ENCODE assay signal across 8 mouse cellular contexts in the genomic region with DNA sequence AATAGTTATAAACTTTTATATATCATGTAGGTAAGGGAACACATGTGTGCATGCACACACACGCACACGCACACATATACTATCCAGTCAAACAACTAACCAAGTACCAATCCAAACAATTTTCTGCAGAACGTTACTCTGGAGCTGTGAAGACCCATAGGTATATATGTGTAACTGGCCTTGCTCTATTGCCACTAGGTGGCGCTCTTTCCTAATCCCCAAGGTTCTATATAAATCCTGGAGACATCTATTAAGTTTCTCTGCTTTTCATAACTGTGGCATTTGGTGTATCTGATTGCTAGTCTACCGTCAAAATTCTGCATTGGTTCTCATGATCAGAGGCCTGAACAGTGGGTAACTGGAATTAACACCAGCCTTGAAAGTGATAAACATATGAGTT. TPM values are rescaled to one million over a fixed set of nuclear protein-coding genes. Genes with fewer than 3 reads are reported as not detected.
DNase-seq lines count a peak whose midpoint lies in the region; ATAC-seq lines count a peak whose summit lies in the region.

No protein-coding gene starts in this region.

- H3K27ac ChIP-seq in intestine, embryonic 14.5 days (ENCODE audit: low read depth) = no peak overlapping the region
- no peak overlapping the region for H3K27ac ChIP-seq in intestine, embryonic 16.5 days (ENCODE audit: low read length)

- H3K9me3 ChIP-seq in intestine, embryonic 14.5 days (ENCODE audit: control insufficient read depth, low read length) = no peaks in the 10 kb centered on the region
- H3K9me3 ChIP-seq in intestine, embryonic 16.5 days (ENCODE audit: control insufficient read depth, low read length) = no peaks in the 10 kb centered on the region

- WGBS in intestine, embryonic 14.5 days = 18% methylated on average over 5 of the region's 5 CpGs
- WGBS in intestine, embryonic 16.5 days = 16% methylated on average over 5 of the region's 5 CpGs

- peak; percentile 69 for DNase-seq in intestine, embryonic 14.5 days (ENCODE audit: low spot score)
- DNase-seq in adrenal gland, adult (ENCODE audit: inconsistent age in 2 of 2, low spot score in 1 of 2) = peak; percentile 29 to 77
- peak; percentile 63 for DNase-seq in heart, postnatal 4 days
- peak; percentile 61 for DNase-seq in layer of hippocampus, adult 9-10 months (ENCODE audit: low spot score)
- peak; percentile 14 to 65 for DNase-seq in spleen, postnatal 4 days (ENCODE audit: low spot score in 2 of 2)

- no peaks in the 10 kb centered on the region for H3K4me1 ChIP-seq in intestine, embryonic 14.5 days (replicated peaks; ENCODE audit: control insufficient read depth, insufficient read depth, low read length)
- no peaks in the 10 kb centered on the region for H3K4me1 ChIP-seq in intestine, embryonic 16.5 days (ENCODE audit: control insufficient read depth, insufficient read depth, low read length)

- no peak overlapping the region for H3K4me2 ChIP-seq in intestine, embryonic 14.5 days (ENCODE audit: low read length)
- H3K4me2 ChIP-seq in intestine, embryonic 16.5 days (ENCODE audit: low read depth, low read length) = no peak overlapping the region

- ATAC-seq in intestine, embryonic 14.5 days (replicated peaks; ENCODE audit: low FRiP score, low TSS enrichment, low read depth) = 0 out of 2 replicates have a peak, but pooled peaks have one; percentile 50
- ATAC-seq in intestine, embryonic 16.5 days = no peak
- ATAC-seq in common myeloid progenitor, adult 5-6 weeks (replicated peaks; ENCODE audit: low read depth, poor library complexity, severe bottlenecking) = peak; percentile 74
- peak; percentile 65 for ATAC-seq in megakaryocyte progenitor cell, adult 5-6 weeks (replicated peaks; ENCODE audit: poor library complexity)

- no peaks in the 10 kb centered on the region for H3K36me3 ChIP-seq in intestine, embryonic 14.5 days (ENCODE audit: control insufficient read depth, insufficient read depth, low read length)
- no peaks in the 10 kb centered on the region for H3K36me3 ChIP-seq in intestine, embryonic 16.5 days (ENCODE audit: control insufficient read depth, insufficient read depth, low read length)

- no peaks in the 10 kb centered on the region for H3K27me3 ChIP-seq in intestine, embryonic 14.5 days (replicated peaks; ENCODE audit: control insufficient read depth, insufficient read depth, low read length)
- no peaks in the 10 kb centered on the region for H3K27me3 ChIP-seq in intestine, embryonic 16.5 days (replicated peaks; ENCODE audit: control insufficient read depth, insufficient read depth, low read length)

- H3K4me3 ChIP-seq in intestine, embryonic 14.5 days (ENCODE audit: low read depth, low read length) = no peak overlapping the region
- no peak overlapping the region for H3K4me3 ChIP-seq in intestine, embryonic 16.5 days (ENCODE audit: low read length)

- H3K9ac ChIP-seq in intestine, embryonic 14.5 days (ENCODE audit: low read length) = no peak overlapping the region
- H3K9ac ChIP-seq in intestine, embryonic 16.5 days (ENCODE audit: low read depth, low read length) = no peak overlapping the region

RNA-seq across cellular contexts. Expression of a gene that starts 14.4 kb away (rescaled TPM):
- 35.9 and 40.5 TPM in 2 replicates for polyA plus RNA-seq in intestine, embryonic 14.5 days (2014; fragmentation: Nextera tagmentation; extraction: Ambion mirVana)
- 19.3 and 22.1 TPM in 2 replicates for polyA plus RNA-seq in intestine, embryonic 16.5 days (2015; fragmentation: Nextera tagmentation; extraction: Ambion mirVana)
- 2.3 TPM in 1 of 2 replicates, not detected in the other for total RNA-seq in common myeloid progenitor, adult 5-6 weeks (2017)
- 1 to 10 TPM; 4.2 to 5.2 TPM for total RNA-seq in heart, postnatal 4 days (2021)
- total RNA-seq in megakaryocyte progenitor cell, adult 5-6 weeks (2015) = not detected in 2 replicates
- not detected in 2 replicates for total RNA-seq in megakaryocyte progenitor cell, adult 5-6 weeks (2017)

RNA-seq across cellular contexts. Expression of a gene that starts 20.5 kb away (rescaled TPM):
- polyA plus RNA-seq in intestine, embryonic 14.5 days (2014; fragmentation: Nextera tagmentation; extraction: Ambion mirVana) = 132 and 146 TPM in 2 replicates
- 106 and 108 TPM in 2 replicates for polyA plus RNA-seq in intestine, embryonic 16.5 days (2015; fragmentation: Nextera tagmentation; extraction: Ambion mirVana)
- not detected in 2 replicates for total RNA-seq in common myeloid progenitor, adult 5-6 weeks (2017)
- 1 to 10 TPM; 1.9 to 9.6 TPM for total RNA-seq in heart, postnatal 4 days (2021)
- total RNA-seq in megakaryocyte progenitor cell, adult 5-6 weeks (2015) = not detected in 2 replicates
- total RNA-seq in megakaryocyte progenitor cell, adult 5-6 weeks (2017) = 0.37 and 0.62 TPM in 2 replicates

RNA-seq across cellular contexts. Expression of a gene that starts 37.5 kb away (rescaled TPM):
- polyA plus RNA-seq in intestine, embryonic 14.5 days (2014; fragmentation: Nextera tagmentation; extraction: Ambion mirVana) = 0.09 and 0.15 TPM in 2 replicates
- polyA plus RNA-seq in intestine, embryonic 16.5 days (2015; fragmentation: Nextera tagmentation; extraction: Ambion mirVana) = 0.11 and 0.12 TPM in 2 replicates
- total RNA-seq in common myeloid progenitor, adult 5-6 weeks (2017) = not detected in 2 replicates
- not detected for total RNA-seq in heart, postnatal 4 days (2021)
- total RNA-seq in megakaryocyte progenitor cell, adult 5-6 weeks (2015) = not detected in 2 replicates
- total RNA-seq in megakaryocyte progenitor cell, adult 5-6 weeks (2017) = not detected in 2 replicates

RNA-seq across cellular contexts. Expression of a gene that starts 53.9 kb away (rescaled TPM):
- polyA plus RNA-seq in intestine, embryonic 14.5 days (2014; fragmentation: Nextera tagmentation; extraction: Ambion mirVana) = 85.0 and 86.0 TPM in 2 replicates
- polyA plus RNA-seq in intestine, embryonic 16.5 days (2015; fragmentation: Nextera tagmentation; extraction: Ambion mirVana) = 65.3 and 66.9 TPM in 2 replicates
- total RNA-seq in common myeloid progenitor, adult 5-6 weeks (2017) = 3.2 TPM in 1 of 2 replicates, not detected in the other
- 10 to 100 TPM; 13.0 to 17.1 TPM for total RNA-seq in heart, postnatal 4 days (2021)
- total RNA-seq in megakaryocyte progenitor cell, adult 5-6 weeks (2015) = 1.2 and 1.7 TPM in 2 replicates
- 0.71 and 1.0 TPM in 2 replicates for total RNA-seq in megakaryocyte progenitor cell, adult 5-6 weeks (2017)
